Mouse (Mus musculus): ENCODE results near the gene Mertk. TPM values are rescaled to one million over a fixed set of nuclear protein-coding genes. Genes with fewer than 3 reads are reported as not detected.
A peak's percentile ranks its signal among the peaks of the same experiment; 100 is the strongest.

Gene Mertk
- polyA plus RNA-seq, 1 experiment from 2014 or later, result 10.4 TPM

- no peak for ATAC-seq
- Histone ChIP-seq H3K4me3 (ENCODE audit: low read depth, low read length) (no peak overlapping the region), H3K4me1 (ENCODE audit: insufficient read depth, low read depth, low read length) (no peaks in the 10 kb centered on the region), H3K9me3 (ENCODE audit: low read length) (no peaks in the 10 kb centered on the region), H3K9ac (replicated peaks; ENCODE audit: low read depth) (no peak overlapping the region), H3K4me2 (replicated peaks; ENCODE audit: low read depth, low read length) (no peak overlapping the region), H3K27me3 (replicated peaks; ENCODE audit: insufficient read depth, low read length) (no peaks in the 10 kb centered on the region), H3K27ac (ENCODE audit: low read length) (no peak overlapping the region), H3K36me3 (ENCODE audit: insufficient read depth, low read length) (peaks cover 41% of the 10 kb centered on the region; the same call in 1 of the 2 replicates)
- WGBS, result 69% methylated on average over 6 of the region's 6 CpGs
- TF ChIP-seq EP300 (IDR thresholded peaks at IDR 0.05) (no peak), CTCF (IDR thresholded peaks at IDR 0.05) (no peak)
- DNase-seq (ENCODE audit: low spot score), result no peak
These were observed 97.7 kb downstream of the Mertk start for GRCm38 (mm10) chr2:128796463-128796862.

GRCm38 (mm10) chr2:128803441-128803840, 104.7 kb downstream of the Mertk start:
- Histone ChIP-seq H3K27ac (ENCODE audit: low read length) (no peak overlapping the region), H3K36me3 (ENCODE audit: insufficient read depth, low read length) (peaks cover 15% of the 10 kb centered on the region; the same call in 1 of the 2 replicates), H3K9ac (replicated peaks; ENCODE audit: low read depth) (no peak overlapping the region), H3K4me1 (ENCODE audit: insufficient read depth, low read depth, low read length) (no peaks in the 10 kb centered on the region), H3K4me3 (ENCODE audit: low read depth, low read length) (no peak overlapping the region), H3K4me2 (replicated peaks; ENCODE audit: low read depth, low read length) (no peak overlapping the region), H3K27me3 (replicated peaks; ENCODE audit: insufficient read depth, low read length) (no peaks in the 10 kb centered on the region), H3K9me3 (ENCODE audit: low read length) (no peaks in the 10 kb centered on the region)
- ATAC-seq (no peak), DNase-seq (ENCODE audit: low spot score) (no peak)
- 91% methylated on average over 4 of the region's 4 CpGs for WGBS
- no peak for TF ChIP-seq CTCF (IDR thresholded peaks at IDR 0.05)
- TF ChIP-seq EP300 (IDR thresholded peaks at IDR 0.05), result no peak

- H3K27ac ChIP-seq (ENCODE audit: low read length), result no peak overlapping the region
- no peaks in the 10 kb centered on the region for H3K9me3 ChIP-seq (ENCODE audit: low read length)
- H3K9ac ChIP-seq (replicated peaks; ENCODE audit: low read depth), result no peak overlapping the region
- H3K4me3 ChIP-seq (ENCODE audit: low read depth, low read length), result no peak overlapping the region
- no peaks in the 10 kb centered on the region for H3K4me1 ChIP-seq (ENCODE audit: insufficient read depth, low read depth, low read length)
- no peak for TF ChIP-seq CTCF (IDR thresholded peaks at IDR 0.05)
- no peak for TF ChIP-seq EP300 (IDR thresholded peaks at IDR 0.05)
- no peak for DNase-seq (ENCODE audit: low spot score)
- ATAC-seq, result no peak
- no peaks in the 10 kb centered on the region for H3K27me3 ChIP-seq (replicated peaks; ENCODE audit: insufficient read depth, low read length)
- no peak overlapping the region for H3K4me2 ChIP-seq (replicated peaks; ENCODE audit: low read depth, low read length)
- 55% methylated on average over 3 of the region's 4 CpGs for WGBS
- peaks cover 15% of the 10 kb centered on the region; the same call in 1 of the 2 replicates for H3K36me3 ChIP-seq (ENCODE audit: insufficient read depth, low read length)
These were observed 106.6 kb downstream of the Mertk start for GRCm38 (mm10) chr2:128805341-128805740.

- H3K9ac ChIP-seq (replicated peaks; ENCODE audit: low read depth), result no peak overlapping the region
- no peaks in the 10 kb centered on the region for H3K27me3 ChIP-seq (replicated peaks; ENCODE audit: insufficient read depth, low read length)
- H3K4me1 ChIP-seq (ENCODE audit: insufficient read depth, low read depth, low read length), result no peaks in the 10 kb centered on the region
- no peak overlapping the region for H3K4me2 ChIP-seq (replicated peaks; ENCODE audit: low read depth, low read length)
- H3K4me3 ChIP-seq (ENCODE audit: low read depth, low read length), result no peak overlapping the region
- H3K27ac ChIP-seq (ENCODE audit: low read length), result no peak overlapping the region
- TF ChIP-seq CTCF (IDR thresholded peaks at IDR 0.05) (no peak), EP300 (IDR thresholded peaks at IDR 0.05) (no peak)
- WGBS, result 27% methylated on average over 8 of the region's 8 CpGs
- no peaks in the 10 kb centered on the region for H3K9me3 ChIP-seq (ENCODE audit: low read length)
- peak; percentile 78 for DNase-seq (ENCODE audit: low spot score)
- ATAC-seq, result peak; percentile 57
- H3K36me3 ChIP-seq (ENCODE audit: insufficient read depth, low read length), result peaks cover 3% of the 10 kb centered on the region; the same call in 1 of the 2 replicates
These were observed 107.8 kb downstream of the Mertk start for GRCm38 (mm10) chr2:128806561-128806960.

- no peak for ATAC-seq
- no peaks in the 10 kb centered on the region for H3K27me3 ChIP-seq (replicated peaks; ENCODE audit: insufficient read depth, low read length)
- no peak overlapping the region for H3K4me2 ChIP-seq (replicated peaks; ENCODE audit: low read depth, low read length)
- no peak overlapping the region for H3K4me3 ChIP-seq (ENCODE audit: low read depth, low read length)
- no peak for DNase-seq (ENCODE audit: low spot score)
- no peaks in the 10 kb centered on the region for H3K9me3 ChIP-seq (ENCODE audit: low read length)
- TF ChIP-seq CTCF (IDR thresholded peaks at IDR 0.05) (no peak), EP300 (IDR thresholded peaks at IDR 0.05) (no peak)
- 32% methylated on average over 2 of the region's 2 CpGs for WGBS
- H3K4me1 ChIP-seq (ENCODE audit: insufficient read depth, low read depth, low read length), result no peaks in the 10 kb centered on the region
- no peak overlapping the region for H3K9ac ChIP-seq (replicated peaks; ENCODE audit: low read depth)
- no peaks in the 10 kb centered on the region for H3K36me3 ChIP-seq (ENCODE audit: insufficient read depth, low read length)
- no peak overlapping the region for H3K27ac ChIP-seq (ENCODE audit: low read length)
These were observed 114.0 kb downstream of the Mertk start for GRCm38 (mm10) chr2:128812761-128813160.

- no peak for ATAC-seq
- 89% methylated on average over 1 of the region's 1 CpGs for WGBS
These were observed 117.6 kb downstream of the Mertk start for GRCm38 (mm10) chr2:128816311-128816710.

GRCm38 (mm10) chr2:128816916-128817315, 118.2 kb downstream of the Mertk start:
- WGBS, result 38% methylated on average over 6 of the region's 6 CpGs
- H3K27me3 ChIP-seq (replicated peaks; ENCODE audit: insufficient read depth, low read length), result no peaks in the 10 kb centered on the region
- no peak for TF ChIP-seq CTCF (IDR thresholded peaks at IDR 0.05)
- DNase-seq (ENCODE audit: low spot score), result no peak
- H3K4me2 ChIP-seq (replicated peaks; ENCODE audit: low read depth, low read length), result peak overlapping the region; percentile 57; the same call in 1 of the 2 replicates
- H3K4me3 ChIP-seq (ENCODE audit: low read depth, low read length), result no peak overlapping the region
- H3K27ac ChIP-seq (ENCODE audit: low read length), result peak overlapping the region; percentile 85; the same call in 1 of the 2 replicates
- no peak overlapping the region for H3K9ac ChIP-seq (replicated peaks; ENCODE audit: low read depth)
- no peaks in the 10 kb centered on the region for H3K36me3 ChIP-seq (ENCODE audit: insufficient read depth, low read length)
- H3K4me1 ChIP-seq (ENCODE audit: insufficient read depth, low read depth, low read length), result no peaks in the 10 kb centered on the region; the same call in 1 of the 2 replicates
- H3K9me3 ChIP-seq (ENCODE audit: low read length), result no peaks in the 10 kb centered on the region
- ATAC-seq, result no peak

More at GRCm38 (mm10) chr2:128816311-128816710, 117.6 kb downstream of the Mertk start:
- Histone ChIP-seq H3K4me1 (ENCODE audit: insufficient read depth, low read depth, low read length) (no peaks in the 10 kb centered on the region; the same call in 1 of the 2 replicates), H3K27me3 (replicated peaks; ENCODE audit: insufficient read depth, low read length) (no peaks in the 10 kb centered on the region), H3K4me2 (replicated peaks; ENCODE audit: low read depth, low read length) (no peak overlapping the region), H3K27ac (ENCODE audit: low read length) (no peak overlapping the region), H3K9ac (replicated peaks; ENCODE audit: low read depth) (no peak overlapping the region), H3K9me3 (ENCODE audit: low read length) (no peaks in the 10 kb centered on the region), H3K4me3 (ENCODE audit: low read depth, low read length) (no peak overlapping the region), H3K36me3 (ENCODE audit: insufficient read depth, low read length) (no peaks in the 10 kb centered on the region)
- TF ChIP-seq CTCF (IDR thresholded peaks at IDR 0.05) (no peak), EP300 (IDR thresholded peaks at IDR 0.05) (no peak)
- DNase-seq (ENCODE audit: low spot score), result no peak
